Mouse (Mus musculus) embryonic facial prominence, embryonic 14.5 days (tissue): Measurements from ENCODE around the gene Gnpnat1. TPM values are rescaled to one million over a fixed set of nuclear protein-coding genes. Genes with fewer than 3 reads are reported as not detected.

Experiments
- ATAC-seq: fragments of 200-750 bp; cut with Nextera tagmentation; 2 replicates; pipeline ENCODE4 v1.8.0; 2017; ENCODE audit warnings: low read depth, moderate number of reproducible peaks, moderate TSS enrichment
- DNase-seq: peaks from one replicate; pipeline ENCODE4 v3.0.0-alpha.2; 2015; ENCODE audit warnings: low spot score
- H3K27ac ChIP-seq: fragments of 300-500 bp; sonication (generic); replicated peaks from 2 replicates; pipeline ENCODE4 v1.5.1; 2014; ENCODE audit warnings: low read depth, mild to moderate bottlenecking, low read length, moderate library complexity
- H3K27me3 ChIP-seq: fragments of 300-500 bp; sonication (generic); replicated peaks from 2 replicates; pipeline ENCODE4 v1.6.1; 2014; ENCODE audit warnings: low read length; ENCODE audit not compliant: control insufficient read depth, insufficient read depth
- H3K36me3 ChIP-seq: fragments of 300-500 bp; sonication (generic); 2 replicates; pipeline ENCODE4 v1.6.1; 2014; ENCODE audit warnings: low read length, mixed read lengths; ENCODE audit not compliant: control insufficient read depth, insufficient read depth
- H3K4me1 ChIP-seq: fragments of 300-500 bp; sonication (generic); 2 replicates; pipeline ENCODE4 v1.6.1; 2014; ENCODE audit warnings: antibody characterized with exemption, low read length; ENCODE audit not compliant: control insufficient read depth, insufficient read depth
- H3K4me2 ChIP-seq: fragments of 300-500 bp; sonication (generic); 2 replicates; pipeline ENCODE4 v1.6.1; 2014; ENCODE audit warnings: low read depth, mild to moderate bottlenecking, low read length, moderate library complexity, mixed read lengths
- H3K4me3 ChIP-seq: fragments of 300-500 bp; sonication (generic); 2 replicates; pipeline ENCODE4 v1.5.1; 2014; ENCODE audit warnings: low read depth, mild to moderate bottlenecking, low read length
- H3K9ac ChIP-seq: fragments of 300-500 bp; sonication (generic); 2 replicates; pipeline ENCODE4 v1.6.1; 2014; ENCODE audit warnings: low read depth, mild to moderate bottlenecking, low read length, moderate library complexity, mixed read lengths
- H3K9me3 ChIP-seq: fragments of 300-500 bp; sonication (generic); 2 replicates; pipeline ENCODE4 v1.6.1; 2016; ENCODE audit warnings: low read length; ENCODE audit not compliant: control insufficient read depth
- WGBS: fragments of 180-500 bp; shearing (Covaris S2); extraction: QIAGEN DNeasy Blood & Tissue Kit; methylation state at CpG from one replicate; pipeline ENCODE4 v1.1.7; 2014; 5-methylcytosine and 5-hydroxymethylcytosine counted together
- polyA plus RNA-seq: library from polyadenylated mRNA; unstranded; fragments of >200 nt; fragmentation: Nextera tagmentation; extraction: Ambion mirVana; gene quantifications from 2 replicates; pipeline ENCODE4 v1.2.1, GENCODE M21; 2014

Gene Gnpnat1
- polyA plus RNA-seq, 1 experiment from 2014 or later = 55.5 TPM

GRCm38 (mm10) chr14:45423220-45423619 lies 18.5 kb upstream of the Gnpnat1 start:
- Histone ChIP-seq H3K36me3 (no peaks in the 10 kb centered on the region), H3K4me2 (no peak overlapping the region), H3K4me3 (no peak overlapping the region), H3K9me3 (peaks cover 11% of the 10 kb centered on the region; the same call in 1 of the 2 replicates), H3K9ac (no peak overlapping the region), H3K4me1 (no peaks in the 10 kb centered on the region), H3K27me3 (no peaks in the 10 kb centered on the region), H3K27ac (no peak overlapping the region)
- ATAC-seq (peak; percentile 60; the same call in 1 of the 2 replicates), DNase-seq (peak; percentile 87)
- WGBS = 3% methylated on average over 5 of the region's 5 CpGs

GRCm38 (mm10) chr14:45422371-45422770 lies 17.7 kb upstream of the Gnpnat1 start:
- H3K9ac ChIP-seq = no peak overlapping the region
- peaks cover 11% of the 10 kb centered on the region; the same call in 1 of the 2 replicates for H3K9me3 ChIP-seq
- no peak overlapping the region for H3K4me2 ChIP-seq
- no peaks in the 10 kb centered on the region for H3K27me3 ChIP-seq
- ATAC-seq = no peak
- H3K4me3 ChIP-seq = no peak overlapping the region
- no peaks in the 10 kb centered on the region for H3K36me3 ChIP-seq
- 67% methylated on average over 4 of the region's 4 CpGs for WGBS
- no peaks in the 10 kb centered on the region for H3K4me1 ChIP-seq
- H3K27ac ChIP-seq = no peak overlapping the region
- no peak for DNase-seq

- ATAC-seq = no peak
Observed at GRCm38 (mm10) chr14:45419323-45419722, 14.6 kb upstream of the Gnpnat1 start.

GRCm38 (mm10) chr14:45418553-45418952 lies 13.8 kb upstream of the Gnpnat1 start:
- H3K4me3 ChIP-seq = no peak overlapping the region
- DNase-seq (no peak), ATAC-seq (no peak)
- H3K4me2 ChIP-seq = no peak overlapping the region
- no peaks in the 10 kb centered on the region for H3K27me3 ChIP-seq
- no peak overlapping the region for H3K9ac ChIP-seq
- no peaks in the 10 kb centered on the region for H3K36me3 ChIP-seq
- H3K27ac ChIP-seq = no peak overlapping the region
- 71% methylated on average over 3 of the region's 3 CpGs for WGBS
- H3K9me3 ChIP-seq = no peaks in the 10 kb centered on the region
- H3K4me1 ChIP-seq = no peaks in the 10 kb centered on the region

More at GRCm38 (mm10) chr14:45419323-45419722, 14.6 kb upstream of the Gnpnat1 start:
- 77% methylated on average over 4 of the region's 4 CpGs for WGBS
- no peak overlapping the region for H3K4me3 ChIP-seq
- H3K9me3 ChIP-seq = no peaks in the 10 kb centered on the region
- H3K27me3 ChIP-seq = no peaks in the 10 kb centered on the region
- H3K4me1 ChIP-seq = no peaks in the 10 kb centered on the region
- H3K27ac ChIP-seq = no peak overlapping the region
- no peak for DNase-seq
- no peak overlapping the region for H3K4me2 ChIP-seq
- H3K9ac ChIP-seq = no peak overlapping the region
- H3K36me3 ChIP-seq = no peaks in the 10 kb centered on the region

- no peak overlapping the region for H3K4me2 ChIP-seq
- DNase-seq = no peak
- ATAC-seq = no peak
- H3K4me3 ChIP-seq = no peak overlapping the region
- H3K27me3 ChIP-seq = no peaks in the 10 kb centered on the region
- no peaks in the 10 kb centered on the region for H3K9me3 ChIP-seq
- no peaks in the 10 kb centered on the region for H3K4me1 ChIP-seq
- WGBS = 93% methylated on average over 4 of the region's 4 CpGs
- no peaks in the 10 kb centered on the region for H3K36me3 ChIP-seq
- H3K27ac ChIP-seq = no peak overlapping the region
- no peak overlapping the region for H3K9ac ChIP-seq
Observed at GRCm38 (mm10) chr14:45416265-45416664, 11.6 kb upstream of the Gnpnat1 start.

GRCm38 (mm10) chr14:45403651-45404050 lies 1.1 kb downstream of the Gnpnat1 start:
- 78% methylated on average over 7 of the region's 7 CpGs for WGBS

GRCm38 (mm10) chr14:45399836-45400235 lies 4.9 kb downstream of the Gnpnat1 start:
- no peaks in the 10 kb centered on the region for H3K9me3 ChIP-seq
- H3K4me2 ChIP-seq = no peak overlapping the region
- H3K9ac ChIP-seq = no peak overlapping the region
- WGBS = 84% methylated on average over 3 of the region's 3 CpGs
- H3K27ac ChIP-seq = no peak overlapping the region
- no peaks in the 10 kb centered on the region for H3K36me3 ChIP-seq
- no peaks in the 10 kb centered on the region for H3K27me3 ChIP-seq
- no peak for DNase-seq
- H3K4me3 ChIP-seq = no peak overlapping the region
- H3K4me1 ChIP-seq = no peaks in the 10 kb centered on the region
- no peak for ATAC-seq

More at GRCm38 (mm10) chr14:45403651-45404050, 1.1 kb downstream of the Gnpnat1 start:
- Histone ChIP-seq H3K4me1 (no peaks in the 10 kb centered on the region), H3K27me3 (no peaks in the 10 kb centered on the region), H3K36me3 (no peaks in the 10 kb centered on the region), H3K9me3 (no peaks in the 10 kb centered on the region), H3K27ac (no peak overlapping the region), H3K4me3 (no peak overlapping the region), H3K9ac (no peak overlapping the region), H3K4me2 (no peak overlapping the region)
- DNase-seq = no peak
- no peak for ATAC-seq

GRCm38 (mm10) chr14:45389194-45389593 lies 15.5 kb downstream of the Gnpnat1 start:
- Histone ChIP-seq H3K4me2 (peak overlapping the region; percentile 59), H3K27ac (peak overlapping the region; percentile 66), H3K27me3 (no peaks in the 10 kb centered on the region), H3K36me3 (no peaks in the 10 kb centered on the region), H3K4me3 (peak overlapping the region; percentile 85), H3K9me3 (no peaks in the 10 kb centered on the region), H3K9ac (peak overlapping the region; percentile 83), H3K4me1 (no peaks in the 10 kb centered on the region)
- ATAC-seq (peak; percentile 38; the same call in 1 of the 2 replicates), DNase-seq (no peak)
- 15% methylated on average over 3 of the region's 3 CpGs for WGBS
